Mouse (Mus musculus) intestine, postnatal 0 days (tissue): ENCODE data around the gene Rad51d. TPM values are rescaled to one million over a fixed set of nuclear protein-coding genes. Genes with fewer than 3 reads are reported as not detected.

Experiments
- ATAC-seq: fragments of 200-750 bp; cut with Nextera tagmentation; 2 replicates; pipeline ENCODE4 v1.8.0; 2017; ENCODE audit warnings: mild to moderate bottlenecking, moderate TSS enrichment, moderate library complexity
- H3K27ac ChIP-seq: fragments of 300-500 bp; sonication (generic); 2 replicates; pipeline ENCODE4 v1.5.1; 2014; ENCODE audit warnings: mild to moderate bottlenecking, low read depth, low read length, moderate library complexity
- H3K27me3 ChIP-seq: fragments of 300-500 bp; sonication (generic); replicated peaks from 2 replicates; pipeline ENCODE4 v1.6.1; 2014; ENCODE audit warnings: low read length, mixed read lengths; ENCODE audit not compliant: control insufficient read depth, insufficient read depth
- H3K36me3 ChIP-seq: fragments of 300-500 bp; sonication (generic); 2 replicates; pipeline ENCODE4 v1.6.1; 2014; ENCODE audit warnings: mild to moderate bottlenecking, moderate library complexity; ENCODE audit not compliant: control insufficient read depth, insufficient read depth
- H3K4me1 ChIP-seq: fragments of 300-500 bp; sonication (generic); replicated peaks from 2 replicates; pipeline ENCODE4 v1.6.1; 2014; ENCODE audit warnings: antibody characterized with exemption, low read length, mixed read lengths; ENCODE audit not compliant: control insufficient read depth, insufficient read depth
- H3K4me2 ChIP-seq: fragments of 300-500 bp; sonication (generic); replicated peaks from 2 replicates; pipeline ENCODE4 v1.6.1; 2014; ENCODE audit warnings: low read depth, mild to moderate bottlenecking, moderate library complexity
- H3K4me3 ChIP-seq: fragments of 300-500 bp; sonication (generic); 2 replicates; pipeline ENCODE4 v1.5.1; 2014; ENCODE audit warnings: low read depth, low read length
- H3K9ac ChIP-seq: fragments of 300-500 bp; sonication (generic); 2 replicates; pipeline ENCODE4 v1.6.1; 2014; ENCODE audit warnings: mild to moderate bottlenecking, low read depth, low read length
- H3K9me3 ChIP-seq: fragments of 300-500 bp; sonication (generic); 2 replicates; pipeline ENCODE4 v1.6.1; 2016; ENCODE audit warnings: mixed run types; ENCODE audit not compliant: control insufficient read depth
- CTCF ChIP-seq: sonication (generic); IDR thresholded peaks from 2 replicates; pipeline ENCODE4 v1.5.1; 2016; ENCODE audit warnings: low read depth, mild to moderate bottlenecking, control low read depth, antibody characterized with exemption, moderate library complexity
- WGBS: fragments of 180-500 bp; shearing (Covaris S2); extraction: QIAGEN DNeasy Blood & Tissue Kit; methylation state at CpG from one replicate; pipeline ENCODE4 v1.1.7; 2014; 5-methylcytosine and 5-hydroxymethylcytosine counted together
- polyA plus RNA-seq: library from polyadenylated mRNA; unstranded; fragments of >200 nt; fragmentation: Nextera tagmentation; extraction: Ambion mirVana; gene quantifications from 2 replicates; pipeline ENCODE4 v1.2.1, GENCODE M21; 2015

Rad51d gene
- polyA plus RNA-seq, 1 experiment from 2014 or later: 9.7 TPM

GRCm38 (mm10) chr11:82854111-82854510, 36.3 kb downstream of the Rad51d start:
- TF ChIP-seq CTCF: no peak
- no peaks in the 10 kb centered on the region for H3K9me3 ChIP-seq
- no peak overlapping the region for H3K4me2 ChIP-seq
- WGBS: 81% methylated on average over 6 of the region's 6 CpGs
- no peak overlapping the region for H3K4me3 ChIP-seq
- H3K36me3 ChIP-seq: no peaks in the 10 kb centered on the region
- ATAC-seq: no peak
- no peak overlapping the region for H3K9ac ChIP-seq
- no peak overlapping the region for H3K27ac ChIP-seq
- no peaks in the 10 kb centered on the region for H3K4me1 ChIP-seq
- no peaks in the 10 kb centered on the region for H3K27me3 ChIP-seq

GRCm38 (mm10) chr11:82852958-82853357, 37.5 kb downstream of the Rad51d start:
- 91% methylated on average over 7 of the region's 7 CpGs for WGBS
- TF ChIP-seq CTCF: no peak
- Histone ChIP-seq H3K36me3 (no peaks in the 10 kb centered on the region), H3K9me3 (no peaks in the 10 kb centered on the region), H3K4me2 (no peak overlapping the region), H3K27ac (no peak overlapping the region), H3K4me1 (no peaks in the 10 kb centered on the region), H3K9ac (no peak overlapping the region), H3K27me3 (no peaks in the 10 kb centered on the region), H3K4me3 (no peak overlapping the region)
- ATAC-seq: no peak

- no peaks in the 10 kb centered on the region for H3K27me3 ChIP-seq
- H3K36me3 ChIP-seq: no peaks in the 10 kb centered on the region
- no peaks in the 10 kb centered on the region for H3K9me3 ChIP-seq
- 82% methylated on average over 10 of the region's 10 CpGs for WGBS
- ATAC-seq: no peak
- no peak overlapping the region for H3K4me3 ChIP-seq
- TF ChIP-seq CTCF: no peak
- H3K27ac ChIP-seq: no peak overlapping the region
- H3K9ac ChIP-seq: no peak overlapping the region
- no peaks in the 10 kb centered on the region for H3K4me1 ChIP-seq
- H3K4me2 ChIP-seq: no peak overlapping the region
Observed at GRCm38 (mm10) chr11:82852540-82852939, 37.9 kb downstream of the Rad51d start.

GRCm38 (mm10) chr11:82852115-82852514, 38.3 kb downstream of the Rad51d start:
- no peak overlapping the region for H3K4me3 ChIP-seq
- TF ChIP-seq CTCF: no peak
- H3K36me3 ChIP-seq: no peaks in the 10 kb centered on the region
- no peaks in the 10 kb centered on the region for H3K4me1 ChIP-seq
- WGBS: 76% methylated on average over 11 of the region's 11 CpGs
- no peaks in the 10 kb centered on the region for H3K9me3 ChIP-seq
- H3K4me2 ChIP-seq: no peak overlapping the region
- no peaks in the 10 kb centered on the region for H3K27me3 ChIP-seq
- ATAC-seq: no peak
- H3K27ac ChIP-seq: no peak overlapping the region
- H3K9ac ChIP-seq: no peak overlapping the region

- TF ChIP-seq CTCF: no peak
- H3K9ac ChIP-seq: no peak overlapping the region
- H3K27ac ChIP-seq: no peak overlapping the region
- no peak overlapping the region for H3K4me3 ChIP-seq
- no peaks in the 10 kb centered on the region for H3K9me3 ChIP-seq
- no peak overlapping the region for H3K4me2 ChIP-seq
- no peaks in the 10 kb centered on the region for H3K27me3 ChIP-seq
- no peaks in the 10 kb centered on the region for H3K36me3 ChIP-seq
- WGBS: 76% methylated on average over 5 of the region's 5 CpGs
- H3K4me1 ChIP-seq: no peaks in the 10 kb centered on the region
- ATAC-seq: no peak
Observed at GRCm38 (mm10) chr11:82850259-82850658, 40.2 kb downstream of the Rad51d start.

- no peaks in the 10 kb centered on the region for H3K9me3 ChIP-seq
- H3K27ac ChIP-seq: no peak overlapping the region
- no peaks in the 10 kb centered on the region for H3K27me3 ChIP-seq
- H3K4me2 ChIP-seq: no peak overlapping the region
- no peaks in the 10 kb centered on the region for H3K36me3 ChIP-seq
- WGBS: 72% methylated on average over 6 of the region's 6 CpGs
- no peak for ATAC-seq
- H3K4me1 ChIP-seq: no peaks in the 10 kb centered on the region
- H3K9ac ChIP-seq: no peak overlapping the region
- no peak for TF ChIP-seq CTCF
- no peak overlapping the region for H3K4me3 ChIP-seq
Observed at GRCm38 (mm10) chr11:82847571-82848000, 42.8 kb downstream of the Rad51d start.

GRCm38 (mm10) chr11:82846938-82847337, 43.5 kb downstream of the Rad51d start:
- H3K4me1 ChIP-seq: no peaks in the 10 kb centered on the region
- H3K36me3 ChIP-seq: no peaks in the 10 kb centered on the region
- no peak for TF ChIP-seq CTCF
- no peak overlapping the region for H3K4me3 ChIP-seq
- H3K4me2 ChIP-seq: no peak overlapping the region
- WGBS: 84% methylated on average over 3 of the region's 3 CpGs
- no peak overlapping the region for H3K9ac ChIP-seq
- ATAC-seq: no peak
- H3K27me3 ChIP-seq: no peaks in the 10 kb centered on the region
- no peak overlapping the region for H3K27ac ChIP-seq
- no peaks in the 10 kb centered on the region for H3K9me3 ChIP-seq
